Mouse (Mus musculus): ENCODE measurements around the gene Erich2.

The Erich2 gene

GRCm38 (mm10) chr2:70562011-70562491, 53.4 kb downstream of the Erich2 start:
- DNase-seq (ENCODE audit: low read depth, low spot score): no peak

- DNase-seq (ENCODE audit: low read depth, low spot score): no peak
Observed at GRCm38 (mm10) chr2:70562611-70562980, 54.0 kb downstream of the Erich2 start.

GRCm38 (mm10) chr2:70562981-70563671, 54.5 kb downstream of the Erich2 start:
- no peak for DNase-seq (ENCODE audit: low read depth, low spot score)

- no peak for DNase-seq (ENCODE audit: low read depth, low spot score)
Observed at GRCm38 (mm10) chr2:70563721-70564645, 55.4 kb downstream of the Erich2 start.

- no peak for DNase-seq (ENCODE audit: low read depth, low spot score)
Observed at GRCm38 (mm10) chr2:70564646-70565315, 56.2 kb downstream of the Erich2 start.

GRCm38 (mm10) chr2:70565651-70566602, 57.3 kb downstream of the Erich2 start:
- no peak for DNase-seq (ENCODE audit: low read depth, low spot score)

GRCm38 (mm10) chr2:70566603-70566981, 58.0 kb downstream of the Erich2 start:
- no peak for DNase-seq (ENCODE audit: low read depth, low spot score)

- DNase-seq (ENCODE audit: low read depth, low spot score): no peak
Observed at GRCm38 (mm10) chr2:70567071-70567681, 58.6 kb downstream of the Erich2 start.

- no peak for DNase-seq (ENCODE audit: low read depth, low spot score)
Observed at GRCm38 (mm10) chr2:70567682-70568077, 59.1 kb downstream of the Erich2 start.

- no peak for DNase-seq (ENCODE audit: low read depth, low spot score)
Observed at GRCm38 (mm10) chr2:70568198-70568941, 59.8 kb downstream of the Erich2 start.

- DNase-seq (ENCODE audit: low read depth, low spot score): no peak
Observed at GRCm38 (mm10) chr2:70571698-70572097, 63.1 kb downstream of the Erich2 start.

GRCm38 (mm10) chr2:70572251-70572650, 63.6 kb downstream of the Erich2 start:
- no peak for DNase-seq (ENCODE audit: low read depth, low spot score)

GRCm38 (mm10) chr2:70573544-70574210, 65.1 kb downstream of the Erich2 start:
- no peak for DNase-seq (ENCODE audit: low read depth, low spot score)

GRCm38 (mm10) chr2:70588200-70588599, 79.6 kb downstream of the Erich2 start:
- no peak for DNase-seq (ENCODE audit: low read depth, low spot score)
